Mouse (Mus musculus): ENCODE data around the gene Gm3594. TPM values are rescaled to one million over a fixed set of nuclear protein-coding genes. Genes with fewer than 3 reads are reported as not detected.
"Not testable (repeated sequence)": the region's sequence is repeated elsewhere in the genome, so short reads cannot be mapped to it uniquely, and the experiment has no call there.

The Gm3594 gene
- polyA plus RNA-seq (2017; shearing (Covaris generic)) = not detected

DNA sequence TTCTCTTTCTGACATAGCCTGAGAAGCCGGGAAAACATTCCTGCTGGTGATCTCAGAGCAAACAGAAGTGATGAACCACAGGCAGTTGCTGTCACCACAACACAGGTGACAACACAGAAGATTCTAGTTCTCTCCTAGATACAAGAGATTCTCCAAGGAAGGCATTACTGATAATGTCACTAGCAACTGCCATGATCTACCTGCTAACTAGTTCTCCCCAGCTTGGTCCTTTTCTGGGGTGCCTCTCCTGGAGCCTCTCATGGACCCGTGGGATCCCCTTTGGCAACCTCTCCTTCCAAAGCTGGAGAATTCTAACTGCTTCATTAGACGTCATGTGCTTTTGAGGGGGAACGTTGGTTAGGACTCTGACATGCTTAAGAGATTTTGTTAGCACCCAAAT is at the start of gene Gm3594:
Gene Gm3594, minus strand, starts transcription at position 101 of the 400 bp plus-strand sequence.
- not testable (repeated sequence) for ATAC-seq

DNA sequence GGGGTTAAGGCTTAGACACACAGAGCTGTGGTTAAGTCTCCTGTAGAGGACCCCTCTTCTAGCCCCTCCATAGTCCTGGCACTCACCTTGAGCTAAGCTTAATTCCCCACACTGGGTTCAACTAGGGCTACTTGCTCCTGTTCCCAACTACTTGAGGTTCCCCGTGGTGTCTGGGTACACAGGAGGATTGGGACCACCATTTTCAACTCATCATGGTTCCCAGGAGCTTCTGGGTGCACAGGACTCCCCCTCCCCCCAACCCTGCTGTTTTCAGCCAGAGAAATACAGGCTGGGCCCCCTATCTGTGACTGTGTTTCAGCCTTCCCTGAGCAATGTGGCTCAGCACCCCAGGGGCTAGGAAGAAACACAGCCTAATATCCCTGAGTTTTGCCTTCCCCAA is 41.9 kb upstream of the Gm3594 start:
- ATAC-seq = not testable (repeated sequence)

DNA sequence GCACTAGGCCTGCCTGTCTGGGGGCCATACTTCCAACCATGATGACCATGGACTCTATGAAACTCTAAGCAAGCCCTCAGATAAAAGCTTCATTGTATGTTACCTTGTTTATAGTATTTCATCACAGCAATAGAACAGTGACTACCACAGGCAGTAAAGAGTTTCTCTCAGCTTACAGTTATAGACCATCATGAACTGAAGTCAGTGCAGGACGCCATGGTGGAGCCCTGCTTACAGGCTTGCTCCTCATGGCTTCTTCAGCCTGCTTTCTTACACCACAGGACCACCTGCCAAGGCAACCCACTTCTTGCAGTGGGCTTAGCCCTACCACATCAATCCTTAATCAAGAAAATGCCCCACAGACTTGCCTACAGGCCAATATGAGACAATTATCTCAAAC is 41.1 kb upstream of the Gm3594 start:
- not testable (repeated sequence) for ATAC-seq

DNA sequence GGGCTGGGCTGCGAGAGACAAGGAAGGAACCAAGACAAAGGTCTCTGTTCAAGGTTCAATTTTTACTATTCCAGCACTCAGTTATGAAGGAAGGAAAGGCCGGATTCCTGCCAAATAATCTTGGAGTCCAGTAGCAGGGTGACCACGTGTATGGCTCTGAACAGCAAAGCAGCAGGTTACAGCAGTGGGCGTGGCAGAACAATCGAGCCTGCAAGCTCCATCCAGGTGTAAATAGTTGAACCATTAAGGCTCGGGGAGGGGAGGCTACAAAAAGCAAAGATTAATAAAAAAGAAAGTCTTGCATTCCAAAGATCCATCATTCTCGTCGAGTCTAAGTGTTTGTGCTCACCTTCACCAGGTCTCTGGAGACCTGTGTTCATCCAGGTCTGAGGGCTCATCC is 37.7 kb upstream of the Gm3594 start:
- ATAC-seq = not testable (repeated sequence)

DNA sequence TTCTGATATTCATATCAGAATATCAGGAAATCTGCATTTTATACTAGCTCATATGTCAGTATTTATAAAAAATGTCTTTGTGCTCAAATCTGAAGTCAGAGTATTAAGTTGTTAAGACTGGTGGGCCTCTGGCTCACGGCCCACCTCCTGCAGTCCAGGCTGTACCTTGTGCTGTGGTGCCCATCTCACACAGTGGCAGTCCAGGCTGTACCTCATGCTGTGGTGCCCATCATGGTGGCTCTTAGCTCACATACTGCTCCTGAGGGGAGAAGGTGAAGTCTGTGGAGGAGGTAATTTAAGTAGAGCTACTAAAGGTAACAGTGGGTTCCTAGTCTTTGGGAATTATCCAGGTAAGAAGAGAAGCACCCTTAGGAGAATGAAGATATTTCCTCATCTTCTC is 27.4 kb upstream of the Gm3594 start:
- ATAC-seq = not testable (repeated sequence)

DNA sequence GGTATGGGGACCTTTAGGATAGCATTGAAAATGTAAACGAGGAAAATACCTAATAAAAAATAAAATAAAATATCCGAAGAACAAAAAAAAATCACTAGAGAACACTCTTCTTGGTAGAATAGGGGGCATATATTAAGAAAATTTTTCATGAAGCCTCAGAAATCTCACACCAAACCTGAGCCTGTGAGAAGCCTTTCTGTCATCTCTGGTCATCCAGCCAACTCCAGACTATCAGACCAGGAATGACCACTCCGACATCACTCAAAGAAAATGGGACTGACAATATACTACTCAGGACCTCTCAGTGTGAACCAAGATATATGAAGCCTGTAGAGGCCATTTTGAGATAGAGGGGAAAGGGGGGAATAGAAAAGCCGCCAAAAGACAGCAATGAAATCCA is 3.6 kb downstream of the Gm3594 start:
- not testable (repeated sequence) for ATAC-seq

DNA sequence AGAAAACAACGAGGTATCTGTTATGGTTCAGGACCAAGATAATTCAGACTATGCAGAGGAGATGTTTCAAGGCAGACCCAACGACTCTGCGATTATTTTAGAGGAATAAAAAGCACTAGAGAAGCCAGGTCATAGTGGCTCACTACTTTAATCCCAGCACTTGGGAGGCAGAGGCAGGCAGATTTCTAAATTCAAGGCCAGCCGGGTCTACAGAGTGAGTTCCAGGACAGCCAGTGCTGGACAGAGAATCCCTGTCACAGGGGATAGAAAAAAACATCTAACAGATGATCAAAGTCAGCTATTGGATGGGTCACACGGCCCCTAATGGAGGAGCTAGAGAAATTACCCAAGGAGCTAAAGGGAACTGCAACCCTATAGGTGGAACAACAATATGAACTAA is 4.2 kb downstream of the Gm3594 start:
- ATAC-seq = not testable (repeated sequence)

- ATAC-seq = not testable (repeated sequence)
These were observed 17.6 kb downstream of the Gm3594 start for GRCm38 (mm10) chr14:6426766-6427165.

DNA sequence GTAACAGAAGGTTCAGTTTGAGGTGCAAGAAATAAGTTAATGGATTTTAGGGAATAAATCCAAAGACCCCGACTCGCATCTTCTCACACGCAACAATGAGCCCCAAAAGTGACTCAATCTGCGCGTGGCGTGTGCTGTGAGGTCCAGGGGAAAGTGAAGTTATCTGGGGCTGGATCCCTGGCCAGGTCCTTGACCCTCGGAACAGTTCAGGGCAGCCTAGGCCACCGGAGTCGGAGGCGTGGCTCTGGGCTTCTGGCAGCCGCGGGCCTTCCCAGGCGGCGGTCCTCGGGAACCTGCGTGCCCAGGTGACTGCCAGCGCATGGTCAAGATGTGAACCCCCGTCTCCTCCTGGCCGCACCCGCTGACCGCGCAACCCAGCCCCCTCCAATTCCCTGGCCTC is 18.1 kb downstream of the Gm3594 start:
- ATAC-seq = not testable (repeated sequence)

DNA sequence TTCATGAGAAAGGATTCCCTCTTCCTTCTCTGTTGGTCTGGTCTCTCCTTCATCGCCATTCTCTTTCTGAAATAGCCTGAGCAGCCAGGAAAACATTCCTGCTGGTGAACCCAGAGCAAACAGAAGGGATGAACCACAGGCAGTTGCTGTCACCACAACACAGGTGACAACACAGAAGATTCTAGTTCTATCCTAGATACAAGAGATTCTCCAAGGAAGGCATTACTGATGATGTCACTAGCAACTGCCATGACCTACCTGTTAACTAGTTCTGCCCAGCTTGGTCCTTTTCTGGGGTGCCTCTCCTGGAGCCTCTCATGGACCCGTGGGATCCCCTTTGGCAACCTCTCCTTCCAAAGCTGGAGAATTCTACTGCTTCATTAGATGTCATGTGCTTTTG is 32.0 kb downstream of the Gm3594 start, which contains the start of gene Gm3591:
Gene Gm3591, minus strand, starts transcription at position 101 of the 400 bp plus-strand sequence.
- ATAC-seq = not testable (repeated sequence)

DNA sequence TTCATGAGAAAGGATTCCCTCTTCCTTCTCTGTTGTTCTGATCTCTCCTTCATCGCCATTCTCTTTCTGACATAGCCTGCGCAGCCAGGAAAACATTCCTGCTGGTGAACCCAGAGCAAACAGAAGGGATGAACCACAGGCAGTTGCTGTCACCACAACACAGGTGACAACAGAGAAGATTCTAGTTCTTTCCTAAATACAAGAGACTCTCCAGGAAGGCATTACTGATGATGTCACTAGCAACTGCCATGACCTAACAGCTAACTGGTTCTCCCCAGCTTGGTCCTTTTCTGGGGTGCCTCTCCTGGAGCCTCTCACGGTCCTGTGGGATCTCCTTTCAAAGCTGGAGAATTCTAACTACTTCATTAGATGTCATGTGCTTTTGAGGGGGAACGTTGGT is 54.2 kb downstream of the Gm3594 start, which contains the start of gene Gm16440:
Gene Gm16440, minus strand, starts transcription at position 101 of the 400 bp plus-strand sequence.
- not testable (repeated sequence) for ATAC-seq

Other genes with a start within 250 kb of the Gm3594 start
- gene Gm21560, start 225.3 kb downstream of the Gm3594 start, polyA plus RNA-seq (2017; shearing (Covaris generic)) = not detected
- gene Gm3411, start 157.4 kb downstream of the Gm3594 start, polyA plus RNA-seq (2017; shearing (Covaris generic)) = 1 to 10 TPM; 1.4 to 2.2 TPM
- under 1 TPM in 1 of 2 experiments, not detected in 1; 0.37 TPM for gene Gm21103, start 139.8 kb downstream of the Gm3594 start, polyA plus RNA-seq (2017; shearing (Covaris generic))
- gene Gm3618, start 100.9 kb downstream of the Gm3594 start, polyA plus RNA-seq (2017; shearing (Covaris generic)) = not detected
- gene Gm16440, start 54.3 kb downstream of the Gm3594 start, polyA plus RNA-seq (2017; shearing (Covaris generic)) = not detected
- 1 to 10 TPM in 1 of 2 experiments, under 1 TPM in 1; 0.38 to 4.6 TPM for gene Gm3591, start 32.1 kb downstream of the Gm3594 start, polyA plus RNA-seq (2017; shearing (Covaris generic))
- not detected for gene Gm8356, start 92.7 kb upstream of the Gm3594 start, polyA plus RNA-seq (2017; shearing (Covaris generic))
- gene Gm3629, start 146.0 kb upstream of the Gm3594 start, polyA plus RNA-seq (2017; shearing (Covaris generic)) = under 1 TPM; 0.32 to 0.41 TPM
- not detected for gene Gm3460, start 177.8 kb upstream of the Gm3594 start, polyA plus RNA-seq (2017; shearing (Covaris generic))
- gene Gm10251, start 239.6 kb upstream of the Gm3594 start, polyA plus RNA-seq (2017; shearing (Covaris generic)) = not detected